Mouse (Mus musculus): ENCODE data around the gene Col5a2. TPM values are rescaled to one million over a fixed set of nuclear protein-coding genes. Genes with fewer than 3 reads are reported as not detected.
"Not testable (repeated sequence)": the region's sequence is repeated elsewhere in the genome, so short reads cannot be mapped to it uniquely, and the experiment has no call there.

Col5a2 gene
- polyA plus RNA-seq, 1 experiment: 2.9 TPM

- no peak for TF ChIP-seq POLR2A (IDR thresholded peaks at IDR 0.05; ENCODE audit: insufficient read depth, low read length)
- TF ChIP-seq CTCF (IDR thresholded peaks at IDR 0.05; ENCODE audit: low read depth, low read length): no peak
- TF ChIP-seq EP300 (IDR thresholded peaks at IDR 0.05; ENCODE audit: insufficient read depth, low read depth, low read length): no peak
- H3K27ac ChIP-seq (ENCODE audit: insufficient read depth, low read length): no peak overlapping the region
- H3K9ac ChIP-seq (ENCODE audit: low read depth, poor library complexity, severe bottlenecking): no peak overlapping the region
- H3K4me1 ChIP-seq (ENCODE audit: control insufficient read depth, insufficient read depth, low read length): no peaks in the 10 kb centered on the region
- H3K27me3 ChIP-seq (ENCODE audit: control insufficient read depth, insufficient read depth, low read length, poor library complexity, severe bottlenecking): no peaks in the 10 kb centered on the region
- H3K36me3 ChIP-seq (ENCODE audit: control insufficient read depth, insufficient read depth, low read length, poor library complexity, severe bottlenecking): no peaks in the 10 kb centered on the region
- H3K9me3 ChIP-seq (replicated peaks; ENCODE audit: control insufficient read depth, insufficient read depth, low read length, poor library complexity, severe bottlenecking): no peaks in the 10 kb centered on the region
- H3K4me3 ChIP-seq (ENCODE audit: low read depth, low read length): no peak overlapping the region
Measured at GRCm38 (mm10) chr1:45472751-45473150, 30.3 kb downstream of the Col5a2 start.

DNA sequence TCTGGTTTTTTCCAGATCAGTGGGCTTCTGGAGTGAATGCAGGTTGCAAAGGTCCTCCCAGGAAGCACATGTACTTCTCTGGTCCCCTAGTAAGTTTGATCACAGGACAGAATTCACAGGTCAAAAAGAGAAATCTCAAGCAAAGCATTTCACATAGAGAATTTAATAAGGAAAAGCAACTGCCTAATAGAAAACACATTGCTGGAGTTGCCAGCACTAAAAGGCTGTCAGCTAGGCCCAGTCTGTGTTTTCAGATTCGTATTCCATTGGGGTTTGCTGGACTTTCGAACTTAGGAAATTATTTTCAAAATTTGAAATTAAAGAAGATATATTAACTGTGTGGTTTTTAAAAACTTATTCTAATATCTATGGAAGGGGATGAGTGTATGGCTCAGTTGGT lies 42.3 kb downstream of the Col5a2 start:
- TF ChIP-seq POLR2A (IDR thresholded peaks at IDR 0.05; ENCODE audit: insufficient read depth, low read length): no peak
- TF ChIP-seq EP300 (IDR thresholded peaks at IDR 0.05; ENCODE audit: insufficient read depth, low read depth, low read length): no peak
- TF ChIP-seq CTCF (IDR thresholded peaks at IDR 0.05; ENCODE audit: low read depth, low read length): no peak
- H3K9ac ChIP-seq (ENCODE audit: low read depth, poor library complexity, severe bottlenecking): no peak overlapping the region
- H3K4me3 ChIP-seq (ENCODE audit: low read depth, low read length): no peak overlapping the region
- H3K4me1 ChIP-seq (ENCODE audit: control insufficient read depth, insufficient read depth, low read length): no peaks in the 10 kb centered on the region
- no peaks in the 10 kb centered on the region for H3K27me3 ChIP-seq (ENCODE audit: control insufficient read depth, insufficient read depth, low read length, poor library complexity, severe bottlenecking)
- H3K9me3 ChIP-seq (replicated peaks; ENCODE audit: control insufficient read depth, insufficient read depth, low read length, poor library complexity, severe bottlenecking): no peaks in the 10 kb centered on the region
- H3K36me3 ChIP-seq (ENCODE audit: control insufficient read depth, insufficient read depth, low read length, poor library complexity, severe bottlenecking): no peaks in the 10 kb centered on the region
- H3K27ac ChIP-seq (ENCODE audit: insufficient read depth, low read length): no peak overlapping the region

GRCm38 (mm10) chr1:45455763-45456162 lies 47.3 kb downstream of the Col5a2 start:
- H3K27me3 ChIP-seq (ENCODE audit: control insufficient read depth, insufficient read depth, low read length, poor library complexity, severe bottlenecking): no peaks in the 10 kb centered on the region
- H3K9ac ChIP-seq (ENCODE audit: low read depth, poor library complexity, severe bottlenecking): no peak overlapping the region
- H3K4me3 ChIP-seq (ENCODE audit: low read depth, low read length): no peak overlapping the region
- no peaks in the 10 kb centered on the region for H3K36me3 ChIP-seq (ENCODE audit: control insufficient read depth, insufficient read depth, low read length, poor library complexity, severe bottlenecking)
- H3K9me3 ChIP-seq (replicated peaks; ENCODE audit: control insufficient read depth, insufficient read depth, low read length, poor library complexity, severe bottlenecking): no peaks in the 10 kb centered on the region
- no peak overlapping the region for H3K27ac ChIP-seq (ENCODE audit: insufficient read depth, low read length)
- no peak for TF ChIP-seq POLR2A (IDR thresholded peaks at IDR 0.05; ENCODE audit: insufficient read depth, low read length)
- no peak for TF ChIP-seq EP300 (IDR thresholded peaks at IDR 0.05; ENCODE audit: insufficient read depth, low read depth, low read length)
- TF ChIP-seq CTCF (IDR thresholded peaks at IDR 0.05; ENCODE audit: low read depth, low read length): no peak
- no peaks in the 10 kb centered on the region for H3K4me1 ChIP-seq (ENCODE audit: control insufficient read depth, insufficient read depth, low read length)

DNA sequence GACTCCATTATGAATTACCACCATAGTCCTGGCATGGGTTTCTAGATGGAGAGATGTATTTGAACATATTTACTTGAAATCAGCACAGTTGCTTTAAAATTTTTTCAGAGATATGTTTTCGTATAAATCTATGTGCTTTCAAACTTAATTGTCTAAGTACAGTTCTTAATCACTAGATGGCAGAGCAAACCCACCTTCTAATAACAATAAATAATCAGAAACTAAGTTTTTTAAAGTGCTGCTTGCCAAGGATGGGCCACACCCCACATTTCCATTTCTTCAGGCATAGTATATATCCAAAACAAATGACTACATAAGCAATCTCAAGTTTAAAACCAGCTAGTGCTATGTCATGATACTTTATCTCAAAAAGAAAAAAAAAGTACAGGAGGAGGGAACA lies 54.2 kb downstream of the Col5a2 start:
- no peak overlapping the region for H3K9ac ChIP-seq (ENCODE audit: low read depth, poor library complexity, severe bottlenecking)
- no peaks in the 10 kb centered on the region for H3K4me1 ChIP-seq (ENCODE audit: control insufficient read depth, insufficient read depth, low read length)
- no peak for TF ChIP-seq CTCF (IDR thresholded peaks at IDR 0.05; ENCODE audit: low read depth, low read length)
- TF ChIP-seq POLR2A (IDR thresholded peaks at IDR 0.05; ENCODE audit: insufficient read depth, low read length): no peak
- no peak for TF ChIP-seq EP300 (IDR thresholded peaks at IDR 0.05; ENCODE audit: insufficient read depth, low read depth, low read length)
- H3K36me3 ChIP-seq (ENCODE audit: control insufficient read depth, insufficient read depth, low read length, poor library complexity, severe bottlenecking): no peaks in the 10 kb centered on the region
- no peak overlapping the region for H3K4me3 ChIP-seq (ENCODE audit: low read depth, low read length)
- H3K9me3 ChIP-seq (replicated peaks; ENCODE audit: control insufficient read depth, insufficient read depth, low read length, poor library complexity, severe bottlenecking): no peaks in the 10 kb centered on the region
- H3K27me3 ChIP-seq (ENCODE audit: control insufficient read depth, insufficient read depth, low read length, poor library complexity, severe bottlenecking): no peaks in the 10 kb centered on the region
- no peak overlapping the region for H3K27ac ChIP-seq (ENCODE audit: insufficient read depth, low read length)

GRCm38 (mm10) chr1:45431922-45432321 lies 71.2 kb downstream of the Col5a2 start:
- Histone ChIP-seq H3K27me3 (ENCODE audit: control insufficient read depth, insufficient read depth, low read length, poor library complexity, severe bottlenecking) (no peaks in the 10 kb centered on the region), H3K27ac (ENCODE audit: insufficient read depth, low read length) (no peak overlapping the region), H3K4me3 (ENCODE audit: low read depth, low read length) (no peak overlapping the region), H3K4me1 (ENCODE audit: control insufficient read depth, insufficient read depth, low read length) (no peaks in the 10 kb centered on the region), H3K9me3 (replicated peaks; ENCODE audit: control insufficient read depth, insufficient read depth, low read length, poor library complexity, severe bottlenecking) (no peaks in the 10 kb centered on the region), H3K9ac (ENCODE audit: low read depth, poor library complexity, severe bottlenecking) (no peak overlapping the region), H3K36me3 (ENCODE audit: control insufficient read depth, insufficient read depth, low read length, poor library complexity, severe bottlenecking) (no peaks in the 10 kb centered on the region)
- TF ChIP-seq EP300 (IDR thresholded peaks at IDR 0.05; ENCODE audit: insufficient read depth, low read depth, low read length): no peak
- no peak for TF ChIP-seq CTCF (IDR thresholded peaks at IDR 0.05; ENCODE audit: low read depth, low read length)

DNA sequence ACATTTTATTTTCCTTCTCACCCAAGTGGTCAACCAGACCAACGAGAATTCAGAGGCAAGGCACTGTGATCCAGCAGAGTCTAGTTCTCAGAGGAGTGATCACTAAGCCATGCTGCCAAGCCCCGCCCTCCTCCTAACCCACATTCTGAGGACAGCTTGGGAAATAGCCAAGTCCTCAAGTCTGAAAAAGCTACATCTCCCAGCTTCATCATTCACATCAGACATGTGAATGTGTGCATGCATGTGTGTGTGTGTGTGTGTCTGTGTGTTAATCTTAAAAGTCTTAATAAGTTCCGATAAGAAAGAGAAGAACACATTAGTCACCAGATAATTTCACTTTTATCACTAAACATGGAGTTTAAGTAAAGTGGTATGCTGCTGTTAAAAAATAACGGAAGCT lies 72.6 kb downstream of the Col5a2 start:
- no peak overlapping the region for H3K27ac ChIP-seq (ENCODE audit: insufficient read depth, low read length)
- no peaks in the 10 kb centered on the region for H3K4me1 ChIP-seq (ENCODE audit: control insufficient read depth, insufficient read depth, low read length)
- H3K9me3 ChIP-seq (replicated peaks; ENCODE audit: control insufficient read depth, insufficient read depth, low read length, poor library complexity, severe bottlenecking): no peaks in the 10 kb centered on the region
- TF ChIP-seq EP300 (IDR thresholded peaks at IDR 0.05; ENCODE audit: insufficient read depth, low read depth, low read length): no peak
- TF ChIP-seq POLR2A (IDR thresholded peaks at IDR 0.05; ENCODE audit: insufficient read depth, low read length): no peak
- TF ChIP-seq CTCF (IDR thresholded peaks at IDR 0.05; ENCODE audit: low read depth, low read length): no peak
- H3K9ac ChIP-seq (ENCODE audit: low read depth, poor library complexity, severe bottlenecking): no peak overlapping the region
- H3K4me3 ChIP-seq (ENCODE audit: low read depth, low read length): no peak overlapping the region
- H3K36me3 ChIP-seq (ENCODE audit: control insufficient read depth, insufficient read depth, low read length, poor library complexity, severe bottlenecking): no peaks in the 10 kb centered on the region
- no peaks in the 10 kb centered on the region for H3K27me3 ChIP-seq (ENCODE audit: control insufficient read depth, insufficient read depth, low read length, poor library complexity, severe bottlenecking)

DNA sequence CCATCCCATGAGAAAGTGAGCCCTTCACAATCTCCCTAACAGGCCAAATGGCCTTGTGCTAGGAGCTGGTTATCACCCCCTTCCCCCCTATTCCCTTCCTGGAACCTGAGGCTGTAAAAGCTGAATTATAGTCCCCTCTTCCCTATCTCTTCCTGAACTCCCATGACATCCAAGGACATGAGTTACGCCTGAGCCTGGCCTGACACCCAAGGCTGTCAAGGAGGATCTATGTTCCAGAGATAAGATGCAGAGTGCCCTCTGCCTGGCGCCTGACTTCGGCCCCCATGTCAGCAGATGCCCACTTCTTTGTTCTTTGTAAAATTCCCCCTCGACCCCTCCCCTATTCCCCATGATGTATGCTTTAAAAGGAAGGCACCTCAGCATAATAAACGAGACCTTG lies 73.9 kb downstream of the Col5a2 start:
- H3K36me3 ChIP-seq (ENCODE audit: control insufficient read depth, insufficient read depth, low read length, poor library complexity, severe bottlenecking); H3K27me3 ChIP-seq (ENCODE audit: control insufficient read depth, insufficient read depth, low read length, poor library complexity, severe bottlenecking); H3K9me3 ChIP-seq (replicated peaks; ENCODE audit: control insufficient read depth, insufficient read depth, low read length, poor library complexity, severe bottlenecking); H3K9ac ChIP-seq (ENCODE audit: low read depth, poor library complexity, severe bottlenecking); H3K4me3 ChIP-seq (ENCODE audit: low read depth, low read length); H3K27ac ChIP-seq (ENCODE audit: insufficient read depth, low read length); H3K4me1 ChIP-seq (ENCODE audit: control insufficient read depth, insufficient read depth, low read length): not testable (repeated sequence)
